Mouse (Mus musculus) right cerebral cortex, postnatal 10 days (tissue): ENCODE data around the gene Efcab5.
"Not testable (repeated sequence)": the region's sequence is repeated elsewhere in the genome, so short reads cannot be mapped to it uniquely, and the experiment has no call there.

ENCODE experiments used
- DNase-seq, 2 experiments: peaks; one replicate each; pipeline ENCODE4 v3.0.0; 2021; ENCODE audit warnings: low spot score in 2 of 2

Efcab5 gene

GRCm38 (mm10) chr11:77179771-77180170 lies 9.0 kb downstream of the Efcab5 start:
- no peak for DNase-seq

- DNase-seq = peak in 1 of 2 experiments; percentile 38
These were observed 14.2 kb downstream of the Efcab5 start for GRCm38 (mm10) chr11:77174531-77174930.

- DNase-seq = peak in 1 of 2 experiments; percentile 15
These were observed 15.0 kb downstream of the Efcab5 start for GRCm38 (mm10) chr11:77173731-77174130.

GRCm38 (mm10) chr11:77160744-77161143 lies 28.0 kb downstream of the Efcab5 start:
- DNase-seq = no peak

GRCm38 (mm10) chr11:77160341-77160740 lies 28.4 kb downstream of the Efcab5 start:
- no peak for DNase-seq

- DNase-seq = no peak
These were observed 34.6 kb downstream of the Efcab5 start for GRCm38 (mm10) chr11:77154214-77154613.

- no peak for DNase-seq
These were observed 38.0 kb downstream of the Efcab5 start for GRCm38 (mm10) chr11:77150806-77151205.

GRCm38 (mm10) chr11:77149783-77150630 lies 38.8 kb downstream of the Efcab5 start:
- not testable (repeated sequence) for DNase-seq

- no peak for DNase-seq
These were observed 40.0 kb downstream of the Efcab5 start for GRCm38 (mm10) chr11:77148774-77149173.

- no peak for DNase-seq
These were observed 41.0 kb downstream of the Efcab5 start for GRCm38 (mm10) chr11:77147753-77148152.

- DNase-seq = no peak
These were observed 43.3 kb downstream of the Efcab5 start for GRCm38 (mm10) chr11:77145423-77145822.

GRCm38 (mm10) chr11:77141938-77142337 lies 46.8 kb downstream of the Efcab5 start:
- no peak for DNase-seq

GRCm38 (mm10) chr11:77139976-77140375 lies 48.8 kb downstream of the Efcab5 start:
- DNase-seq = no peak

GRCm38 (mm10) chr11:77133450-77133849 lies 55.3 kb downstream of the Efcab5 start:
- no peak for DNase-seq

GRCm38 (mm10) chr11:77132580-77132979 lies 56.2 kb downstream of the Efcab5 start:
- DNase-seq = no peak

- no peak for DNase-seq
These were observed 60.2 kb downstream of the Efcab5 start for GRCm38 (mm10) chr11:77128562-77128961.

GRCm38 (mm10) chr11:77111141-77111540 lies 77.6 kb downstream of the Efcab5 start:
- no peak for DNase-seq

GRCm38 (mm10) chr11:77108442-77108841 lies 80.3 kb downstream of the Efcab5 start:
- DNase-seq = no peak

GRCm38 (mm10) chr11:77107872-77108271 lies 80.9 kb downstream of the Efcab5 start:
- not testable (repeated sequence) for DNase-seq

- DNase-seq = no peak
These were observed 81.8 kb downstream of the Efcab5 start for GRCm38 (mm10) chr11:77106961-77107360.

- DNase-seq = peak; percentile 71 to 80
These were observed 88.4 kb downstream of the Efcab5 start for GRCm38 (mm10) chr11:77100137-77100937.

- DNase-seq = no peak
These were observed 90.3 kb downstream of the Efcab5 start for GRCm38 (mm10) chr11:77098332-77098972.
